Mouse (Mus musculus) liver (tissue): ENCODE measurements around the gene Tbc1d19.

Source experiments
- DNase-seq: peaks from one replicate; pipeline ENCODE4 v3.0.0-alpha.2; 2020; ENCODE audit warnings: mixed read lengths

The Tbc1d19 gene

GRCm38 (mm10) chr5:53809115-53809991 lies at the start of gene Tbc1d19:
Gene Tbc1d19 (plus strand): TSS chr5:53809606.
- peak; percentile 77 for DNase-seq

- no peak for DNase-seq
Measured at GRCm38 (mm10) chr5:53759912-53760311, 49.5 kb upstream of the Tbc1d19 start.

GRCm38 (mm10) chr5:53760914-53761313 lies 48.5 kb upstream of the Tbc1d19 start:
- DNase-seq, result no peak

GRCm38 (mm10) chr5:53761346-53761745 lies 48.1 kb upstream of the Tbc1d19 start:
- DNase-seq, result no peak

- DNase-seq, result no peak
Measured at GRCm38 (mm10) chr5:53784818-53785520, 24.4 kb upstream of the Tbc1d19 start.

GRCm38 (mm10) chr5:53801379-53801778 lies 8.0 kb upstream of the Tbc1d19 start:
- no peak for DNase-seq

GRCm38 (mm10) chr5:53819711-53820110 lies 10.3 kb downstream of the Tbc1d19 start:
- DNase-seq, result no peak

GRCm38 (mm10) chr5:53825886-53826285 lies 16.5 kb downstream of the Tbc1d19 start:
- no peak for DNase-seq

GRCm38 (mm10) chr5:53834489-53834888 lies 25.1 kb downstream of the Tbc1d19 start:
- no peak for DNase-seq

- DNase-seq, result no peak
Measured at GRCm38 (mm10) chr5:53841256-53841655, 31.9 kb downstream of the Tbc1d19 start.

GRCm38 (mm10) chr5:53848294-53848942 lies 39.0 kb downstream of the Tbc1d19 start:
- DNase-seq, result no peak

- no peak for DNase-seq
Measured at GRCm38 (mm10) chr5:53852574-53852973, 43.2 kb downstream of the Tbc1d19 start.

GRCm38 (mm10) chr5:53854561-53854960 lies 45.2 kb downstream of the Tbc1d19 start:
- no peak for DNase-seq

GRCm38 (mm10) chr5:53856011-53856410 lies 46.6 kb downstream of the Tbc1d19 start:
- no peak for DNase-seq

- DNase-seq, result no peak
Measured at GRCm38 (mm10) chr5:53865146-53865545, 55.7 kb downstream of the Tbc1d19 start.

GRCm38 (mm10) chr5:53865991-53866390 lies 56.6 kb downstream of the Tbc1d19 start:
- DNase-seq, result no peak

- DNase-seq, result peak; percentile 55
Measured at GRCm38 (mm10) chr5:53871665-53872312, 62.4 kb downstream of the Tbc1d19 start.

GRCm38 (mm10) chr5:53874966-53875365 lies 65.6 kb downstream of the Tbc1d19 start:
- no peak for DNase-seq

- no peak for DNase-seq
Measured at GRCm38 (mm10) chr5:53880724-53881123, 71.3 kb downstream of the Tbc1d19 start.

GRCm38 (mm10) chr5:53881381-53881990 lies 72.1 kb downstream of the Tbc1d19 start:
- no peak for DNase-seq

GRCm38 (mm10) chr5:53901406-53901805 lies 92.0 kb downstream of the Tbc1d19 start:
- DNase-seq, result no peak

GRCm38 (mm10) chr5:53902757-53903156 lies 93.4 kb downstream of the Tbc1d19 start:
- DNase-seq, result no peak
